Mouse (Mus musculus): ENCODE data around the gene Antxrl. TPM values are rescaled to one million over a fixed set of nuclear protein-coding genes. Genes with fewer than 3 reads are reported as not detected.

Antxrl gene
- not detected for polyA plus RNA-seq (2012; fragmentation: generic; extraction: Trizol)

GRCm38 (mm10) chr14:34052516-34052915, at the start of gene Antxrl:
Gene Antxrl, plus strand, starts transcription at chr14:34052707.

GRCm38 (mm10) chr14:34015063-34015462, 37.4 kb upstream of the Antxrl start, which contains the start of gene Gm30083:
Gene Gm30083, minus strand, starts transcription at chr14:34015182.

GRCm38 (mm10) chr14:34016381-34016780, 36.1 kb upstream of the Antxrl start, which contains the start of gene Gm5460:
Gene Gm5460, plus strand, starts transcription at chr14:34016758.

GRCm38 (mm10) chr14:34085731-34086130, 33.2 kb downstream of the Antxrl start, which contains the start of gene Anxa8:
Gene Anxa8, plus strand, starts transcription at chr14:34085981.

GRCm38 (mm10) chr14:34102601-34103000, 50.1 kb downstream of the Antxrl start, which contains the start of gene A630023A22Rik:
Gene A630023A22Rik, minus strand, starts transcription at chr14:34102754.

Other genes with a start within 250 kb of the Antxrl start
- not detected for gene Gdf10, start 129.1 kb upstream of the Antxrl start, polyA plus RNA-seq (2012; fragmentation: generic; extraction: Trizol)
- not detected for gene Gdf2, start 111.7 kb upstream of the Antxrl start, polyA plus RNA-seq (2012; fragmentation: generic; extraction: Trizol)
- gene Rbp3, start 98.7 kb upstream of the Antxrl start, polyA plus RNA-seq (2012; fragmentation: generic; extraction: Trizol) = not detected
- gene Zfp488, start 73.9 kb upstream of the Antxrl start, polyA plus RNA-seq (2012; fragmentation: generic; extraction: Trizol) = not detected
- not detected for gene Gm30083, start 37.5 kb upstream of the Antxrl start, polyA plus RNA-seq (2012; fragmentation: generic; extraction: Trizol)
- gene Gm5460, start 35.9 kb upstream of the Antxrl start, polyA plus RNA-seq (2012; fragmentation: generic; extraction: Trizol) = not detected
- gene Anxa8, start 33.3 kb downstream of the Antxrl start, polyA plus RNA-seq (2012; fragmentation: generic; extraction: Trizol) = 10 to 100 TPM; 25.9 to 37.9 TPM
- under 1 TPM in 1 of 2 experiments, not detected in 1; 0.22 TPM for gene A630023A22Rik, start 50.0 kb downstream of the Antxrl start, polyA plus RNA-seq (2012; fragmentation: generic; extraction: Trizol)
- gene Npy4r, start 99.8 kb downstream of the Antxrl start, polyA plus RNA-seq (2012; fragmentation: generic; extraction: Trizol) = under 1 TPM; 0.05 to 0.40 TPM
- under 1 TPM; under 0.01 to 0.01 TPM for gene Gprin2, start 148.9 kb downstream of the Antxrl start, polyA plus RNA-seq (2012; fragmentation: generic; extraction: Trizol)
- under 1 TPM in 1 of 2 experiments, not detected in 1; 0.05 TPM for gene Syt15, start 166.9 kb downstream of the Antxrl start, polyA plus RNA-seq (2012; fragmentation: generic; extraction: Trizol)

Data from C3H10T1/2 (cell line).